Mouse (Mus musculus): ENCODE results near the gene Foxe3.
"Not testable (repeated sequence)": the region's sequence is repeated elsewhere in the genome, so short reads cannot be mapped to it uniquely, and the experiment has no call there.

Foxe3 gene

DNA sequence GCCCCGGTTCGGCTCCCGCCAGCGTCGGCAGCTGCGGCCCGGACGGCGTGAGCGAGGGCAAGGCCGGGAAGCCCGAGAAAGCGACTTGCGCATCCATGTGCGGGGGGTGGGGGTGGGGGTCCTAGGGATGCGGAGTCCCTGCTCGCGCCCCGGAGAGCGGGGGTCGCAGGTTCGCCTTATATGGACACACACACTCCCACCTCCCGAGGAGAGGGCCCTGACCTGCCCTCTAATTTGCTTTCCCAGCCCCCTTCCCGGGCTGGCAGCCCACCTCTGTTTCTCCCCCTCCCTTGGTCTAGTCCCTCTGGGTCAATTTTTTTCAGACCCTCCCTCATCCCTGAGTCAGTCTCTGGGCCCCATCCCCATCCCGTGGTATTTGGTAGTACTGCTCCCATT lies at the start of gene Foxe3:
Foxe3 (minus strand) TSS at position 97 of the 396 bp plus-strand sequence.
- DNase-seq, result no peak

DNA sequence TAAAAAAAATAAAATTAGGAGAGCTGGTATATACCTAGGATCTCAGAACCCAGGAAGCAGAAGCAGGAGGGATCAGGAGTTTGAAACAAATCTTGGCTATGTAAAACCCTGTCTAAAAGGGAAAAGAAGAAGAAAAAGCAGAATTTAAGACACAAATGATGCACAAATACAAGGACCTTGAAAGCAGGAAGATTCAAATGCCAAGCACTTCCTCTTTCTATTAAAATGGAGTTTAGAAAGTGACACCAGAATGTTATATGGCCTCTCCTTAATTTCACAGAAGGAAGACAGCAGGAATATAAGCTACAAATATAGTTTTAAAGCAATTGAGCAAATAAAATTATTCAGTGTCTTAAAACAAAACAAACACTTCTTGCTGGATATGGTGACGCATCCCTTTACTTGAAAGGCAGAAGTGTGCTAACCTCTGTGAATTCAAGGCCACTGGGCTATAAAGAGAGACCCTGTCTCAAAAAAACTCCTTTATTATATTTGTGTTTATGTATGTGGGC lies 47.5 kb upstream of the Foxe3 start:
- DNase-seq, result no peak

DNA sequence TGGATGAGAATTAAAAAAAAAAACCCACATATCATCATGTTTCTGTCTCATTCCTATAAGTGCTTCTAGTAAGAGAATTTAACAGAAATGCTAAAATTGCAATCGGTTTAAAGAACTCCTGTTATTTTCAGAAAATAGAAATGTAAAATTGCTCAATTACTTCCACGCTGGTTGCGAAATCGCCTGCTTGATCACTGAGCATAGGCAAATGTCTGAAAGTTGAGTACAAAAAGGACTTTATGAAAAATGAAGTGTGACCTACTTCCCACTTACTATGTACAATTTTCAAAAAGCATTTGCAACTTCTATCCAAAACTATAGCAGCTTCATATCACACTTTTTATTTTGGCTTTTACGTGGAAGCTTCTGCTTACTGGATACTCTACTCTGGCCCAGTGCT lies 44.9 kb upstream of the Foxe3 start:
- DNase-seq, result no peak

DNA sequence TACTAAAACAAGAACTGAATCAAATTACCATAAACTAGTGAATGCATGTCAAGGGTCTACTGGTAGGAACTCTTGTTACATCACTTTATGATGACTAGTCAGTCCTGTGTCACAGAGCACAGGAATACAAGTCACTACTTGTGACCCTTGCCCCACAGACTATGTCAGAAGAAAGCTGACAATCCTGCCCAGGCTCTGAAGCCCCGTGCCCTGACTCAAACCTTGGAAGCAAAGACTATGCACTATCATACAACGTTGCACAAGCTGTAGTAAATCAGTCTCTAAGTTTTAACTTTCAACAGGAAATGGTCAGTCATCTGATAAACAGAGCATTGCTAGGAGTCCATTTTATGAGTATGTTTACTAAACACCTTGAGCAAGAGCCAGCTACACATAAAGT lies 35.1 kb upstream of the Foxe3 start:
- DNase-seq, result not testable (repeated sequence)

DNA sequence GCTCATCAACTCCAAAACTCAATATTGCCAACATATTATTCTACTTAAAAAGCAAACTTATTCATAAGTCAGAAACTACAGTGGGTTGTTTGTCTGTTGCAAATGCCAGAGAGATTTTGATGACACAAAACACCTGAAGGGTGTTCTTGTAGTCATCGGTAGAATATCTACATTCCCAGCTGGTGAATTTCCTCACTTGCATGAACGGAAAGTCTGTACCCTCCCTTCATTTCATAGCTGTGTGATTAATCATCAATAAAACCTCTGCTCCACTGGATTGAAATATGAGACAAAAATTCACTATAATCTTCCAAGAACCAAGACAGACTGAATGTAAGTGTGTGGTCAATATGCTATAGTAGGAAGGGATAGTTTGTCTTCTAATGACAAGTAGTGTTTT lies 33.7 kb upstream of the Foxe3 start:
- no peak for DNase-seq

DNA sequence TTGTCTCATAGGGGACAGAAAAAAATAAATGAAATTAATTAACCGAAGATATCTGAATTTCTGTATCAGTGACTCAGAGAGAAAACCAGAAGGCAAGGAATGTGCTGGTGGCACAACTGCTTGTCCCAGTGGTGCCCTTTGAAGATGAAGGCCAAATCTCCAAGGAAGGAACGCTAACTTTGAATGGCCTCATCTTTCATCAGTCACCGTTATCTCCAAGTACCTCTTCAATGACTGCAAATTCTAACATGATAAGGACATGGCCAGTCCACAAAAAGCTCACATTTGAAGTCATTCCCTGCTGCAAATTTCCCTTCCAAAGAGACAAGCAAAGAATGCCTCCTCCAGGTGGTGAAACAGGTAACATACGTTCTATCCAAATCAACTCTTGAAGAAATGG lies 33.0 kb upstream of the Foxe3 start:
- DNase-seq, result no peak

DNA sequence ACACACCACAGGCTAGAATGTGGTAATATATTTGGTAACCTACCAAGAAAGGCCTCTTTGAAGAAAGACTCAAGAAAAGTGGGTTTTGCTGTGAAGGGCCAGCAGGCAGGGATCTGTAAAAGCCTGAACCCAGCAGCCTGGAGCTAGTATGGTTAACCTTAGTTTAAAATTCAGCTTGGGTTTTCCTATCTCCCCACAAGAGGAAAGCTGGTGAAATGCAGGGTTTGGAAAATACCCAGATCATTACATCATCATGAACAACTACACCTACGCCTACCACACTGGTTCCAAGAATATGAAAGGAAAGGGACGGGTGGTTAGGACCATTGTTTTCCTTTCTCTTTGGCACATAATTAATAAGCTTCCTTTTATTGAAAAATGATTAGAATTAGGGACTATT lies 32.4 kb upstream of the Foxe3 start:
- no peak for DNase-seq

DNA sequence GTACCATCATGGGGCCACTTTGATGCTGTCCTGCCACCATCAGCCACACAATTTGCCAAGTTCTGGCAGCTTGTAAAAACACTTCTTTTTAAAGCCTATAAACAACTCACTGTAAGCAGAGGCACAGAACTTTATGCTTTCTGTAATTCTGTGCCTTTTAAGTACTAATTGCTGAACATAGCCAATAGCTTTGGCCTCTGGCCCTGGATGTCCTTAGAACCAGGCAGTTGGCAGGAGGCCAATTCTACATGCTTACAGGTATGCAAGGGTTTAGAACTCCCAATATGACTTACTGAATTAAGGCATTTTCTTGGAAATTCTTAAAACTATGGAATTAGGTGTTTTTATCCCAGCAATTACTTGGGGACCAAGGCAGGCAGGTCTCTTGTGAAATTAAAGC lies 31.6 kb upstream of the Foxe3 start:
- no peak for DNase-seq

DNA sequence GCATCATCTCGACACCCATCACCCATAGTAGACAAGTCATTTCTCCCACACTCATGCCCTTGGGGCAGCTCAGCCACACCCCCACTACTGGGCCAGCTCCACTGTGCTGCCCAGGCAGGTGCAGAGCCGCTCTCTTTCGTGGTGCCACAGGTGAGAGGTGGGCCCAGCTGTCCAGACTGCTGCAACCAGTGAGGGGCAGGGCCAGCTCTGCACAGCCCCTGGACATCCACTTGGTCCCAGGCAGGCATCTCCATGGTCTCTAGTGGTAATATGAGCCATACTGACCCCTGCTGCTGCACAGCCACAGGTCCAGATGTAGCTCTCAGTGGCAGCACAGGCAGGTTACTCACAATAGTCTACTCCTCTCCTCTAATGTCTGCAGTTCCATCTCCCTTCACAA lies 27.4 kb upstream of the Foxe3 start:
- DNase-seq, result no peak

DNA sequence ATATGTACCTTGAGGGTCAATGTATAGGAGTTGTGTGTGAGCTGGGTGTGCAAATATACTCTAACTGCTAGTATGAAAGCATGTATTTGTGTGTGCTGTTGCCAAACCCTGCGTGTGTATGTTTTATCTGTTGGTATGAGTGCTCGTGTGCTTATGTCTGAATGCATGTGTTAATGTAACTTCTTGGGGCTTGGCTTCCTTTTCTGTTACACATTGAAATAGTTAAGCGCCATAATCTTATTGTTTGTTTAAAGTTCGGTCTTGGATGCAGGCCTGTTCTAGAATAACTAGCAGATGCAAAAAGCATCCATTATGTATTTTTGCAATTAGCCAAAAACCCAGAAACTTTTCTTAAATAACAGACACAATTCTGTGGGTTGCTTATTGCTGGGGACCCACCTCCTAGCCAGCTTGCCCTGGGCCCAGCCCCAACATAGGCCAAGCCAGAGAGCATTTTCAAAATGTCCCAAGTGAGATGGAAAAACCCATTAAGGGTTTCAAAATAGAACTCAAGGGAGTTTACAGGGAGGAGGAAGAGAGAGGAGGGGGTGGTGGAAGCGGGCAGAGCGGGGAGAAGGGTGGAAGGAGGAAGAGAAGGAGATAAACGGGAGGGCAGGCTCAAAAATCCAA lies 22.2 kb upstream of the Foxe3 start:
- no peak for DNase-seq

DNA sequence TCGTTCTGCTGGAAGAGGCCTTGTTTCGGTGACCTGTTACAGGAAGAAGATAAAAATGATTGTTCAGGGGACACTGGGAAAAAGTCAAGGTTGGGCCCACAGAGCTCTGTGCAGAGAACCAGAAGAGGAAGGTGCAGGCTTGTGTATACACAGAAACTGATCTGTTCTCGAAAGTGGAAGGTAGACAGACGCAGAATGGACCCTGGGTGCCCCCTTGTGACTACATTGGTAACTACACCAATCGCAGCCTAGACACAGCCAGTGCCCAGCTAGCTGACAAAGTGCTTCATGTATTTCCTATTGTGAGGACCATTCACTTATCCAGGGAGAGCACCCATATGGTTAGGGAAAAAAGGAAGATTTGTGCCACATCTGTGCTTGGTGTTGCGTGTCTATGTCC lies 21.6 kb upstream of the Foxe3 start:
- DNase-seq, result peak; percentile 73 to 83

DNA sequence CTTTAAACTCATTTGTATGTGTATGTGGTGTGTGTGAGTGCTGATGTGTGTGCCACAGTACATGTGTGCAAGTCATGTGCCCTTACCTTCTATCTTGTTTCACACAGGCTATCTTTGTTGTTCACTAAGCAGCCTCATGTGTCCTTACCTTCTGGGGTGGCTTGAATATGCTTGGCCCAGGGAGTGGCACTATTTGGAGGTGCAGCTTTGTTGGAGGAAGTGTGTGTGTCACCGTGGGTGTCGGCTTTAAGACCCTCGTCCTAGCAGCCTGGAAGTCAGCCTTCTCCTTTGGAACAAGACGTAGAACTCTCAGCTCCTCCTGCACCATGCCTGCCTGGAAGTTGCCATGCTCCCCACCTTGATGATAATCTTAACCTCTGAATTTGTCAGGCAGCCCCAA lies 20.6 kb upstream of the Foxe3 start:
- DNase-seq, result no peak

DNA sequence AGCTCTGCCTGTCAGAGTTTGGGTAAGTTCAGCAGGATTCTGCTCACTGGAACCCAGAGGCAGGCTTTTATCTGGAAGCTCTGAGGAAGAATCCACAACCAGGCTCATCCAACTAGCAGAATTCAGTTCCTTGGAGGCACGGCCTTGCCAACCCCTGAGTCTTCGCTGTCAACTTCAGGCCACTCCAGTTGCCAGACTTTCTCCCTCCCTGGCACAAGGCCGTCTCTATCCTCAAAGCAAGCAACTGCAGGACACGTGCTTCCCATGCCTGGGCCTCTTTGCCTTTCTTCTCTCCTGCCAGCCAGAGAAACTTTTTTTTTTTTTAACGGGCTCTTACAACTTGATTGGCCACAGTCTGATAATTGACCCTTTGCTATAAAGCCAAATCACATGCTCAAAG lies 19.2 kb upstream of the Foxe3 start:
- no peak for DNase-seq

DNA sequence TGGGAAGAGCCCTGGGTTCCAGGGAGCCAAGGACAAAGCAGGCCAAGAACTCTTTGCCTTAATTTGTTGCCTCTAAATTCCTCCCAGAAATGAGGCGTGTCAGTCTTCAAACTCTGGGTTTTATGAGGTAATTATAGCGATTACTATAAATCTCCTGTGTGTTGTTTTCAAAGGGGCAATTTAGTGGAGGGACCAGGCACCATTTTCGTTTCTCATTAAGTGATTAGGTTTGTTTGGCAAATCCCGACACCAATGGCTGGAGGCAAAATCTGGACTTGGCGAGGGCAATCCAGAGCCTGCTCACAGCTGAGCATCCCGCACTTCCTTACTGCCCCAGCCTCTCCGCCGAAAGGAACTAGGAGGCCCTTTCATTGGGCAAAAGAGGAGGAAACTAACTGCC lies 16.8 kb upstream of the Foxe3 start:
- no peak for DNase-seq

DNA sequence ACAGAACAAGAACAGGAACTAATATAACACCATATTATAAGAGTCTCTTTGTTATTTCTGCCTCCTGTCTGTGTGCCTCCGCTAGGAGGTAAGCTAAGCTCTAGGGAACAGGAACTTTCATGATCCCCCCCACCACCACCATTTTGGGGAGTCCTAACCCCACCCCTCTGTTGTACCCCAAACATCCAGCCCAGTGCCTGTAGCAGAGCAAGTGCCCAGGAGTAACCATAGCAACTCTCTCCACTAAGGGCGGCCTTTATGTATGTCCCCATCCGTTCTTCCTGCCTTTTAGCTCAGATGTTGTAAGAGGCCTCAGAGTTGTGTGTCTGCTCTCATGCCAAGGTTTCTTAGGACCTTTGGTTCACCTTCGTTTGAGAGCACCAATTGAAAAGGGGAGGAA lies 16.3 kb upstream of the Foxe3 start:
- DNase-seq, result no peak

DNA sequence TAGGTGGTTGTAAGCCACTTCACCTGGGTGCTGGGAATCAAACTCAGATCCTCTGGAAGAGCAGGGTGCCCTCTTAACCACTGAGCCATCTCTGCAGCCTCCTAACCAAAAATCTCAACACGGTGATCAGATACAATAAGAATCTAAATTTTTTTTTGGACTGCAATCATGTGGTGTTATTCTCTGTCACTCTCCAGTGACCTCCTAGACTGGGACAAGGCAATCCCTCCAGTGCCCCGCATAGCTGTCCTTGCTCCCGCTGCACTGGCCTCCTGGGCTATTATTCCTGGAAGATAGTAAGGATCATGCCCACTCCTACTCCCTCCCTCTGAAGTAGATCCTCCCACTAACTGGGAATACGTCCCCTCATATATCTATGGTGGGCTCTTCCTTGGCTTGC lies 15.5 kb upstream of the Foxe3 start:
- no peak for DNase-seq

DNA sequence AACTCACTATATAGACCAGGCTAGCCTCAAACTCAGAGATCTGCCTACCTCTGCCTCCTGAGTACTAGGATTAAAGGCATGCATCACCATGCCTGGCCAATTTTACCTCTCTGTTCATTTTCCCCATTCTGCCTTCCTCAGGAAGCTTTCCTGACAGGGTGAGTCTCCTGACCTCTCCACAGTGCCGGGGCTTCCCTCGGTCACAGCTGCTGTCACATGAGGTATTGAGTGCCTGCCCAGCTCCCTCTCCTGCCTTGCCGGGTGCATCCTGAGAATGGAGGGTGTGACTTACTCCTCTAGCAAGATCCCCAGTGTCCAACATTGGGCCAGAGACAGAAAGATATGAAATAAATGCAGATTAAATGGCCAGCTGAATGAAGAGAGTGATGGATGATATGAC lies 12.4 kb upstream of the Foxe3 start:
- DNase-seq, result no peak

DNA sequence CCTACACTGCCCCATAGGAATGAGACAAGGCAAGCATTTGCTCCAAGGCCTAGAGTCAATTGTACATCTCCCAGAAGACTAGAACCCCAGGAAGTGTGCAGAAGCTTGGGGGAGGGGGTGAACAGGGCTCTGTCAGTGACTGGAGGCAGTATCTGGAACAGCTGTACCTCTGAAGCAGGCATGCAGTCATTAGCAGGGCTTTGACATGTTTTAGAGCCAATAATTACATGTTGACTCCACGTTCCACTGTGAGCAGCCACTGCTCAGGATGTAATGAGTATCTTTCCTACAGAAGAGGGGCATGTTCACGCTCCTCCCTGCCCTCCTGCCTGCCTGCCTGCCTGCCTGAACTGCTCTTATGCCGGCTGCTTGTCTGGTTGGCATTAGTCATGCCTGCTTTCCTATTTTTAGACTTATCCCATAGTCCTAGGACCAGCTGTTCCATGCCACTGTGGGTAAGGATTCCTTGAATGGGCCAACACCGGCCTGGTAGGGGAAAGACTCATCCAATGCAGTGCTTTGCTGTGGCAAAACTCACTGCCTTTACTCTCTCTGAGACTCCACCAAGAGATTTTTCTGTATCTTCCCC lies 11.7 kb upstream of the Foxe3 start:
- no peak for DNase-seq

DNA sequence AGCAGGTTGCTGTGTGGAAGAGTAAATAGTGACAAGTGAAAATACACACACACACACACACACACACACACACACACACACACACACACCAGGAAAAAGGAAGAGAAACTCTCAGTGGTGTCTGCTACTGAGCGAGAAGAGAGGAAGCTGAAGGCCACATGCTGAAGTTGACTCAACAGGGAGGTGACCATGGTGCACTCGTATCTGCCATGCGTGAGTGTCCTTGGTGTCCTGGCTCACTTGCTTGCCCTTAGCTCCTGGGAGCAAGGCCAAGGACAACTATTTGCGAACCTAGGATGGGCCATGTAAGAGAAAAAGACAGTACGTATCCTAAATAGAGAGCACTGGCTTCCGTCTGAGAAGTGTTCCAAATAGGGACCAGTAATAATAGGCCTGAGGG lies 8.4 kb upstream of the Foxe3 start:
- DNase-seq, result no peak

DNA sequence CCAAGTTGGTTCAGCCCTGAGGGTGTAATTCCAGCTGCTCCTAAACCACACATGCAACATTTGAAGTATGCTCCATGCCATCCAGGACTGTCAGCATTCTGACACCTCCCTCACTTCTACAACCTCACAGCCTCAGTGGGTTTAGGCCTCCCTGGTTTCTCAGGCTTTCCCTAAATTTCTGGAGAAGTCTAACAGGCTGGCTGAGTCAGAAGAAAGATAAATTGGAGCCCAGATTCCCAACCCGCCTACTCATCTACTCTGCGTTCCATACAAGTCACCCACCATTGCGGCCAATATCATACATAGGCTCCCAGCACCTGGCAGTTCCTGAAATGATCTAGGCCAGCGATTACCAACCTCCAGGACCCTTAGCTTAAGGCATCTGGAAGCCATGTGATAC lies 6.9 kb upstream of the Foxe3 start:
- DNase-seq, result no peak

DNA sequence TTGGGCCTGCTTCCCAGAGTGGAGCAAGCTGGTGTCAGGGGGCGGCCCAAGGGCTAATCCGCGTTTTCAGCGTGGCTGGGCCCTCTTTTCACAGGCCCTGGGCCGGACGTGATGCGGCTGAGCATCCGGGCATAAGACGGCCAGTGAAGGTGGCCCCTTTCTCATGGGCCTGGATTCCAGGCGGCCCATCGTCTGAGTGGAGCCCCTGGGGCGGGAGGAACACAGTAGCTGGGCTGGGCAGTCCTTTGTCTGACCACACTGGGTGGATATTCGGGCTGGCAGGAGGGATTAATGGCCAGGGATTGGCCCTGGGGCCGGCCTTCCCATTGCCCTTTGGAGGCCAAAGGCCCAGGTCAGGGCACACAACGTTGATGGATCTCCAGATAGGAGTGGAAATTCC lies 3.3 kb upstream of the Foxe3 start:
- no peak for DNase-seq

DNA sequence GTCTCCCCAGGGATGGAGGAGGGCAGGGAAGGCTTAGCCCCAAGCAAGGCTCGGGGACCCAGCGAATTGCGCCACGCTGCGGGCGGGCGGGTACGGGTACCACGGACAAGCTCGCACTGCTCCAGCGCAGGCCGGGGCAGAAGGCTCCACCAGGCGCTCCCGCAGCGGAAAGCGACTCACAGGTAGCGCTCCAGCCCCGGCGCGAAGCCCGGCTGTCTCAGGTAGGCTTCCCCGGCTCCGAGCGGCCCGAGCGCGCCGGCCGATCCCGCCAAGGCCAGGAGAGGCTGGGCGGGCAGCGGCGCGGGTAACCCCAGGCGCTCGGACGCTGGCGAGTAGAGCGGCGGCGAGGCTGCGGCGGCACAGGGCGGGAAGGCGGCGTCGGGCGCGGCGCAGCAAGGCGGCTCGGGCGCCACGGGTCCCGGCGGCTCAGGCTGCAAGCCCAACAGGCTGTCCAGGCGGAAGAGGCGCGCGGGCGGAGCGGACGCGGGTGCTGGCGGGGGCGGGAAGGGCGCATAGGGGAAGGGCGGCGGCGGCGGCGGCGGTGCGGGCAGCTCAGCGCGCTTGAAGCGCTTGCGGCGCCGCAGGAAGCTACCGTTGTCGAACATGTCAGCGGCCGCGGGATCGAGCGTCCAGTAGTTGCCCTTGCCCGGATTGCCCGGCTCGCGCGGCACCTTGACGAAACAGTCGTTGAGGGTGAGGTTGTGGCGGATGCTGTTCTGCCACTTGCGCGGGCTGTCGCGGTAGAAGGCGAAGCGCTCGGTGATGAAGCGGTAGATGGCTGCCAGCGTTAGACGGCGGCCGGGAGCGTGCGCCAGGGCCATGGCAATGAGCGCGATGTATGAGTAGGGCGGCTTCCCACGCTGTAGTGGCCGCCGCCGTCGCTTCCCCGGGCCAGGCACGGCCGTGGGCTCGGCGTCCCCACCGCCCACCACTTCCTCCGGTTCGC lies 569 bp downstream of the Foxe3 start:
- DNase-seq, result peak; percentile 23 to 51

DNA sequence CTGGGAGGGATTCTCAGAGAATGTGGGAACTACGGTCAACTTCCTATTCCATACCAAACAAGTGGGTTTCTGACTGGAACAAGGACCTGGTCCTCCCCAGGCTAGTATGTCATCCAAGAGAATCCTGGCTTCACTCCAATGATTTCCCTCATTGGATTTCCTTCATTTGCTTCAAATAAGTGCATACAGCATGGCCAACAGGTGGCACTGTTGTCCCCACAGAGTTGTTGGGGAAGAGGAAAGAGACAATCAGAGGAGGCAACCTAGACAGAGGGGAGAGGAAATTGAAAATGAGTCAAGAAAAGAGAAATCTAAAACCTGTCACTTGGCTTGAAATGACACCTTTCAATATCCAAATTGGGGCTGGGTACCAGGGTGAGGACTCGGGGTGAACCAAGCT lies 8.7 kb downstream of the Foxe3 start:
- peak; percentile 30 to 63 for DNase-seq

DNA sequence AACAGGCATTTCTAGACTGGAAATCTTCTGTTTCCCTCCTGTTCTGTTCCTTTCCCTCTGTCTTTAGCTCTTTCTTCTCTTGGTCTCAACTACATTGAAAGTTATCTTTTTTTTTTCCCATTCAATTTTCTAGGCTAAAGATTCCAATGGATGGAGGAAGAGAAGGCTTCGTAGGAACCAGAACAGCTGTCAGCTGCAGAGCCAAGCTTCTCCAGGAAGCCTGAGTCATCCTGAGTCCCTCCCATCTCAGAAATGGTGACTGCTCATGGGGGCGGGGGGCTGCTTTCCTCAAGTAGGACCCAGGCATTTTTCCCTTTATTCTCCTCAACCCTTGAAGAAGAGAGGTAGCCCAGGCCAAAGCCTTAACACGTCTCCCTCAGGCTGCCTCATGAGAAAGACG lies 9.8 kb downstream of the Foxe3 start:
- no peak for DNase-seq
